Mouse (Mus musculus) ES-Bruce4 (cell line): ENCODE measurements around the gene Rln3. TPM values are rescaled to one million over a fixed set of nuclear protein-coding genes. Genes with fewer than 3 reads are reported as not detected.

ENCODE experiments used
- H3K27ac ChIP-seq: 2 replicates; pipeline ENCODE4 v1.5.1; 2012; ENCODE audit warnings: low read length, inconsistent platforms; ENCODE audit not compliant: insufficient read depth
- H3K27me3 ChIP-seq: 2 replicates; pipeline ENCODE4 v1.6.1; 2012; ENCODE audit warnings: mild to moderate bottlenecking, low read length, inconsistent platforms; ENCODE audit not compliant: control insufficient read depth, poor library complexity, insufficient read depth, severe bottlenecking
- H3K36me3 ChIP-seq: 2 replicates; pipeline ENCODE4 v1.6.1; 2012; ENCODE audit warnings: inconsistent platforms, mild to moderate bottlenecking, low read length, moderate library complexity; ENCODE audit not compliant: control insufficient read depth, poor library complexity, insufficient read depth, severe bottlenecking
- H3K4me1 ChIP-seq: one replicate; pipeline ENCODE4 v1.8.1; 2011; ENCODE audit warnings: low read length; ENCODE audit not compliant: control insufficient read depth, insufficient read depth
- H3K4me3 ChIP-seq: 2 replicates; pipeline ENCODE4 v1.5.1; 2011; ENCODE audit warnings: low read depth, mild to moderate bottlenecking, low read length
- H3K9ac ChIP-seq: 2 replicates; pipeline ENCODE4 v1.6.1; 2012; ENCODE audit warnings: low read depth, mild to moderate bottlenecking, inconsistent platforms; ENCODE audit not compliant: poor library complexity, severe bottlenecking
- H3K9me3 ChIP-seq: replicated peaks from 2 replicates; pipeline ENCODE4 v1.6.1; 2012; ENCODE audit warnings: mild to moderate bottlenecking, low read length, inconsistent platforms; ENCODE audit not compliant: control insufficient read depth, poor library complexity, insufficient read depth, severe bottlenecking
- CTCF ChIP-seq: IDR thresholded peaks from one replicate; pipeline ENCODE4 v1.8.1; 2011; ENCODE audit warnings: low read depth, low read length
- EP300 ChIP-seq: IDR thresholded peaks from 2 replicates; pipeline ENCODE4 v1.6.1; 2011; ENCODE audit warnings: low read depth, low read length; ENCODE audit not compliant: insufficient read depth
- POLR2A ChIP-seq: IDR thresholded peaks from one replicate; pipeline ENCODE4 v1.8.1; 2011; ENCODE audit warnings: low read length; ENCODE audit not compliant: insufficient read depth
- polyA plus RNA-seq: library from polyadenylated mRNA; stranded (reverse); fragments of >200 nt; gene quantifications from 2 replicates; pipeline ENCODE4 v1.2.4, GENCODE M21; 2011; ENCODE audit warnings: low read depth; ENCODE audit not compliant: missing spikeins, insufficient read depth, insufficient read length

Rln3 gene
- polyA plus RNA-seq, 1 experiment: 1.9 TPM

GRCm38 (mm10) chr8:83994030-83994429, 50.8 kb downstream of the Rln3 start:
- Histone ChIP-seq H3K27me3 (no peaks in the 10 kb centered on the region), H3K9ac (no peak overlapping the region), H3K4me1 (peaks cover under 1% of the 10 kb centered on the region), H3K9me3 (no peaks in the 10 kb centered on the region), H3K4me3 (no peak overlapping the region), H3K36me3 (peaks cover 9% of the 10 kb centered on the region), H3K27ac (no peak overlapping the region)
- no peak for TF ChIP-seq CTCF
- no peak for TF ChIP-seq POLR2A
- no peak for TF ChIP-seq EP300

Other genes with a start within 250 kb of the Rln3 start
- 64.0 and 64.7 TPM in 2 replicates for gene Adgrl1, start 144.9 kb downstream of the Rln3 start, polyA plus RNA-seq
- 0.47 and 0.78 TPM in 2 replicates for gene Gm10644, start 89.8 kb downstream of the Rln3 start, polyA plus RNA-seq
- 26.3 and 29.3 TPM in 2 replicates for gene Asf1b, start 89.5 kb downstream of the Rln3 start, polyA plus RNA-seq
- gene Prkaca, start 72.0 kb downstream of the Rln3 start, polyA plus RNA-seq: 51.8 and 54.1 TPM in 2 replicates
- 79.7 and 95.7 TPM in 2 replicates for gene Samd1, start 47.3 kb downstream of the Rln3 start, polyA plus RNA-seq
- gene 1700067K01Rik, start 43.5 kb downstream of the Rln3 start, polyA plus RNA-seq: 1.5 and 2.4 TPM in 2 replicates
- gene 2210011C24Rik, start 32.8 kb downstream of the Rln3 start, polyA plus RNA-seq: 11.2 and 15.9 TPM in 2 replicates
- 61.7 and 62.8 TPM in 2 replicates for gene Palm3, start 23.5 kb downstream of the Rln3 start, polyA plus RNA-seq
- gene Il27ra, start 2.4 kb downstream of the Rln3 start, polyA plus RNA-seq: 0.33 and 0.61 TPM in 2 replicates
- gene Gm10643, start 20.1 kb upstream of the Rln3 start, polyA plus RNA-seq: 0.56 and 0.76 TPM in 2 replicates
- 9.6 and 10.5 TPM in 2 replicates for gene Rfx1, start 21.8 kb upstream of the Rln3 start, polyA plus RNA-seq
- 43.4 and 44.0 TPM in 2 replicates for gene Dcaf15, start 59.8 kb upstream of the Rln3 start, polyA plus RNA-seq
- gene Podnl1, start 81.0 kb upstream of the Rln3 start, polyA plus RNA-seq: 0.33 TPM in 1 of 2 replicates, not detected in the other
- 18.0 and 27.2 TPM in 2 replicates for gene Cc2d1a, start 102.9 kb upstream of the Rln3 start, polyA plus RNA-seq
- 3.8 and 4.7 TPM in 2 replicates for gene 4930432K21Rik, start 103.0 kb upstream of the Rln3 start, polyA plus RNA-seq
- 3.0 and 4.3 TPM in 2 replicates for gene Nanos3, start 140.2 kb upstream of the Rln3 start, polyA plus RNA-seq
- 14.8 and 15.4 TPM in 2 replicates for gene Zswim4, start 192.1 kb upstream of the Rln3 start, polyA plus RNA-seq
- gene D8Ertd738e, start 204.7 kb upstream of the Rln3 start, polyA plus RNA-seq: 90.6 and 92.0 TPM in 2 replicates
- 37.1 and 38.0 TPM in 2 replicates for gene Mri1, start 212.3 kb upstream of the Rln3 start, polyA plus RNA-seq
- gene Ccdc130, start 225.4 kb upstream of the Rln3 start, polyA plus RNA-seq: 21.3 and 25.7 TPM in 2 replicates